Mouse (Mus musculus): Measurements from ENCODE around the gene Nrp1. TPM values are rescaled to one million over a fixed set of nuclear protein-coding genes. Genes with fewer than 3 reads are reported as not detected.

The Nrp1 gene
- polyA plus RNA-seq, 2 experiments from 2014 or later: 209 to 238 TPM

GRCm38 (mm10) chr8:128511021-128511420, 152.6 kb downstream of the Nrp1 start:
- no peak for ATAC-seq

DNA sequence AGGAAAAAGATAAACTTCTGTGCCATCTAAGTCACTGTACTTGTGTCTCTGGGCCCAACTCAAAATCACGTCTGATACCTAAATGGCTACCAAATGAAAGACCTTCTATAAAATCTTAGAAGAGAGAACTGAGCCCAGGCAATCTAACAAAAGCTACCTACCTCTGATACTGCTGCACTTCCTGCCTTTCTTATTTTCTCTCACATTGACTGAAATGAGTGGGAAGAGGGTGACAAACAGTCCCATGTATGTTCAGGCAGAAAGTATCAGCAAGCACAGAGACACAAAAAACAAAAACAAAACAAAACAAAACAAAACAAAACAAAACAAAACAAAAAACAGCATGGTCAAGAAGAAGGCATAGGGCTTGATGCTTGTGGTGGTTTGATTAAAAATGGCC, 153.3 kb downstream of the Nrp1 start:
- ATAC-seq: peak; percentile 42

- ATAC-seq: peak; percentile 53
Observed at GRCm38 (mm10) chr8:128516846-128517446, 158.5 kb downstream of the Nrp1 start.

GRCm38 (mm10) chr8:128517546-128518102, 159.2 kb downstream of the Nrp1 start:
- peak; percentile 50 for ATAC-seq

DNA sequence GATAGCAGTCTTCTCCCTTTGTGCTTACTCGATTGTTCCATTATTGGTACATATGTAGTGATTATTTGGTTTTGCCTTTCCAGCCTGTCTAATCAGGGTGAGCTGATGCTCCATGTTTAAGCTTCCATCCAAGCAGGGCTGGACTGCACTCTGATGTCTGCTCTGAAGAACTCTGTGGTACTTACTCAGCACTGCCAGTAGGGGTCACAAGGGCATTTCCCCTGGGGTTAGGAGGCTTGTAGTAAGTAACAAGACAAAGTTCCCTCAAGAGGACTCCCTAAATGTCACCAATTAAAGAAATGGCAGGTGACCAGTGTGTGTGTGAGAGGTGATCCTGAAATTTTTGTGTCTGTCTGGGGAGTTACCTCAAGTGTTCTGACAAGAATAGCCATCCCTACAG, 161.0 kb downstream of the Nrp1 start:
- ATAC-seq: peak; percentile 64

DNA sequence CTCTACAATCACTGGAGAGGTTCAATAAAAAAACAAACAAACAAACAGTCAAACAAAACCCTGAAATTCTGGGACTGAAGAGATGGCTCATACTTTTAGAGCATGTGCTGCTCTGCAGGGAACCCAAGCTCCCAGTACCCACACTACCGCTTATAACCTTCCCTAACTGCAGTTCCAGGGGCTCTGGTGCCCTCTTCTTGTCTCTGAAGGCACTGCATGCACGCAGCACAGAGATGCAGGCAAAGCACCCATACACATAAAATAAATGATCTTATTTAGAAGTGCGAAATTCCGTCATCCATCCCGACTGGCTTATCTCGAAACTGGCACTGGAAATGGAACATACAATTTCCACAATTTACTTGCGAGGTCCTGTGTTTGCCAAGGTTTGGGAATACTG, 165.4 kb downstream of the Nrp1 start:
- ATAC-seq: no peak

- peak; percentile 30 for ATAC-seq
Observed at GRCm38 (mm10) chr8:128525912-128526311, 167.5 kb downstream of the Nrp1 start.

DNA sequence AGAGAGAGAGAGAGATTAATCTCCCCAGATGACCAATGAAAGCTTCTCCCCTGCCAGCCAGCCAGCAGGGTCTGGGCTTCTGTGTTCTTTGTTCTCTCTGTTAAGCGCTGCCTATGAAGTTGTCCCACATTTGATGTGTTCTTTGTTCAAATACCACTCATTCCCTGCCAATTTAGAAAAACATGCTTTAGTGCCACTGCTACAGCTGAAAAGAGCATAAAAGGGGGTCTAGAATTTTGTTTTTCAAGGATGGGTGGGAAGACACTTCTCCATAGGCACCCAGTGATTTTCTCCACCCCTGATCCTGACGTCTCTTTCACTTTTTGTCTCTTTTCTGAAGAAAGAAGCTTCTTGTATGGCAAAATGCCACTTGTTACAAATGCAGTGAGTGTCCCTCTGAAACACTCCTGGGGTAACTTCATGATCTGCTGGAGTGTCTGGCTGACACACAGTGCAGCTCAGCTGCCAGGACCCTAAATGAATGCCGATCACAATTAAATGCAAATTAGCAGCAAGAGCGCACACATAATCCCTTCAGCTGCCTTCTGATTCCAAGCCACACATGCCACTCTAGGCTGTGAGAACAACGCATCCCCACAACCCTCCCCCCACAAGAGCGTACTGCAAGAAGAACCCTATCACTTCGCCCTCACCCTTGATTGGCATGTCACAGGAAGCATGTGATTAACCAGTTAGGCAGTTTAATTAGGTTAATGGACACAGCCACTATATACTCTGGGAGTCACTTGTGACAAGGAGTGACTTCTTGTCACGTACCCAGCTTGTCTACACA, 170.4 kb downstream of the Nrp1 start:
- peak; percentile 18 for ATAC-seq

DNA sequence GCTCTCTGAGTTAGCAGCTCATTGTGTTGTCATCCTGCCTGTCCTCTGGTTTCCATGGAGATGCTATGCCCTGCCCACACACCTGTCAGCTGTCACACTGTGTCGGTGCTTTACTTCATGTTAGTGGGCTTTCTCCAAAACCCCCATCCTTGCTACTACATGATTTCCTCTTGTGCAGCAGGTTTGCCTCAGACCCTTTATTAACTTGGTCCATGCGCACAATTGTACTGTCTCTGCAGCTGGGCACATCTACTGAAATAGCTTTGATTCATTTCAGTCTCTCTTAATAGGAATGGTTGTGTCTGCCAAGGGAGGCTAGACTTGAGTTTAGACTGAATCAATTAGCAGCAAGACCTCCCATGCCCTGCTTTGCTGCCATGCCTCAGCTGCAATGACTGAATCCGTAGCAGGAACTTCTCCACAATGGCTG, 176.1 kb downstream of the Nrp1 start:
- ATAC-seq: peak; percentile 81

- ATAC-seq: peak; percentile 62
Observed at GRCm38 (mm10) chr8:128535685-128536084, 177.3 kb downstream of the Nrp1 start.

DNA sequence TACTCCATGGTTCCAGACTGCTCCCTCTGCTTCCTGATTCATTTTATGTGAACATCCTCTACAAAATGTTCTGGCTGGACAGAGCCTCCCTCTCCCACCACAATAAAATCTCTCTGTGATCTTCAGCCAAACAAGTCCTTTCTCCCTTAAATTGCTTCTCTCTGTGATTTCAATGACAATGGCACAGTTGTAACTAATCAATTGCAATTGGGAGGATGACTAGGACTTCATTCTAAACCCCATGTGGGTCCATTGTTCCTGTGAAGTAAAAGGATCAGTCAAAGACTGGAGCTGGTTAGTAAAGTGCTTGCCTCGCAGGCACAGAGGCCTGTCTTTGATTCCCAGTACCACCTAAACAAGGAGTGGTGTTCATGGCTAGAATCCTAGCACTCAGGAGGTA, 180.0 kb downstream of the Nrp1 start:
- no peak for ATAC-seq

GRCm38 (mm10) chr8:128541355-128542090, 183.1 kb downstream of the Nrp1 start:
- no peak for ATAC-seq

DNA sequence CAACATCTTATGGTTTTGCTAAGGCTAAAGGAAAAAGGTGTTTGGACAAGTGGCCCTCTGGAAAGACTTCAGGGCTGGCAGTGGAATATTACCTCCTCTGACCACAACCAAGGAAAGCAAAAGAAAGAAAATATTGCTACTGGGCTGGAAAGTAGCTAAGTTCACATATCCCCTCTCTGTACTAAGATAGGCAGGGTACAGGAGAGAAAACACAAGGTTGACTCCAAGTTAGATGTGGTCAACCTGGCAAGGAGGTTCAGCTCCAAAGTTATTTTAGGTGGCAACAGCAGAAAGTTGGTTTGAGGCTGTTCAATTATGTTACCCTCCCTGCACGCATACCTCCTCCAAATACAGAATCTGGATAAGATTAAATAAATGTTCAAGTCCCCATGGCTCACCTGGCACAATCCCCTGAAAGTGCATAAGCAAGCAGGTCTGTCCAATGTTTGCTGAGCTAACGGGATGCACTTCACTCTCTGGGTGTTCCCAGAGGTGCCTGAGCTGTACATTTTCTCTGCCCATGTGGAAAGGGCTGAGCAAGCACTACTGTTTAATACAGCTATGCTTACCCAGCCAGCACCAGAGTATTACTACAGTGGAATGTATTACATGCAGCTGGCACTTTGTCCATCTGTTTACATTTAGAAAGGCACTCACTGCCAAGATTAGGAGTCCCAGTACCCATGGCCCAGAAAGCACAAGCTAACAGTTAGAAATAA, 185.9 kb downstream of the Nrp1 start:
- ATAC-seq: no peak

GRCm38 (mm10) chr8:128546287-128546686, 187.9 kb downstream of the Nrp1 start:
- ATAC-seq: no peak

- ATAC-seq: no peak
Observed at GRCm38 (mm10) chr8:128547361-128547760, 189.0 kb downstream of the Nrp1 start.

GRCm38 (mm10) chr8:128549738-128550137, 191.3 kb downstream of the Nrp1 start:
- ATAC-seq: peak; percentile 87

DNA sequence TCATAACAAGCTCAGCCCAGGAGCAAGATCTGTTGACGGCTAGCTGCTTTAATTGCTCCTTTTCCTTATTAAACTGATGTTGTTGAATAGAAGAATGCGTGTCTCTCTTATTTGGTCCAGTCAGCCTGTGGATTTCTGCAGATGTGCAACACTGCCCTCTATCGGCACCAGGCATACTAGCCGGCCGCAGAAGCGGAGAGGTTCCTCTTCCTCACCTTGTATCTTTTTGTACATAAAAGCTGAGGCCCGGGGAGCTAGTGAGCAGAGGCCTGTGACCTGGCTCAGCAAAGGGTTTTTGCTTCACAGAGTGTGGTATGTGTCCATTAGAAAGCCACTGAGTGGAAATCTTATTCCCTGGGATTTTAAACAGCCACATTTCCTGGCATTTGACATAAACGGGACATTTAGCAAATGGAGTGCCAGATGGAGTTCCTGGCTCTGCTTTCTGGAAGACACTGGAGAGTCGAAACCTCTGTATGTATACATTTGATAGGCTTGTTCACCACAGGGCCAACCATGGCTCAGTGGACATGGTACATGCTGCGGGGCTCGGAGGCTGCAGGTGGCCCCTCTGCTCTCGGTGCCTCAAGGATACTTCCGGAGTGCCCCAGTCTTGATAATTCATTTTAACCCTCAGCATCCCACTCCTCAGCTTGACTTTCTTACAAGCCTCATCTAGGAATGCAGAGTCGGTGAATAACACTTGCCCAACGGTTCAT, 193.2 kb downstream of the Nrp1 start:
- peak; percentile 18 for ATAC-seq
